Mouse (Mus musculus) T-cell, adult 2 months (primary cell): ENCODE data around the gene Eif2d.

ENCODE experiments used
- DNase-seq: peaks from one replicate; pipeline ENCODE4 v3.0.0; 2022; ENCODE audit warnings: low spot score

Eif2d gene

DNA sequence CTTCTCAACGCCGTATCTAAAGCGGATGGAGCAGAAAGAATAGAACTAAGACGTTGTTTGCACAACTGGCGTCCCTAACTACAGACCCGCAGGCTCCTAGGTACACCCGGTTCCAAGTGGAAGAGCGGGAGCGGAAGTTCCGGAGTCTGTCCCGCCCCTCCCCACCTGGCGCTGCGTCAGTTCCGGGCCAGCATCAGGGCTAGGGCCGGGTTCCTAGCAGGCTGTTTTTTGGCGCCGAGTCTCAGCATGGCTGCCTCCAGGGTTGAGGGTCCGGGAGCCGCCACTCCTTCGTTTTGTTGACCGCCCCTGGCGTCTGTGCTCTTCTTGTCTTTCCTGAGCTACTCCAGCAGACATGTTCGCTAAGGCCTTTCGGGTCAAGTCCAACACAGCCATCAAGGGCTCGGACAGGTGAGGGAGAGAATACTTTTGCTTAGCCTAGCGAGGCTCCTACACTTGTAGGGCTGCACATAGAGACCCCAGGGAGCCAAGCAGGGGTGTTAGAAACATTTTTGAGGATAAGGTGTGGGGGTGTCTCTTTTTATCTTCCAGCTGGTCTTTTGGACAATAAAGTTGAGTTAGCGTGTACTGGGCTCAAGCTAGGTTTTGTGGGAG, at the start of gene Eif2d:
Gene Eif2d (plus strand): TSS at position 164 of the 612 bp plus-strand sequence.
- peak; percentile 90 for DNase-seq

DNA sequence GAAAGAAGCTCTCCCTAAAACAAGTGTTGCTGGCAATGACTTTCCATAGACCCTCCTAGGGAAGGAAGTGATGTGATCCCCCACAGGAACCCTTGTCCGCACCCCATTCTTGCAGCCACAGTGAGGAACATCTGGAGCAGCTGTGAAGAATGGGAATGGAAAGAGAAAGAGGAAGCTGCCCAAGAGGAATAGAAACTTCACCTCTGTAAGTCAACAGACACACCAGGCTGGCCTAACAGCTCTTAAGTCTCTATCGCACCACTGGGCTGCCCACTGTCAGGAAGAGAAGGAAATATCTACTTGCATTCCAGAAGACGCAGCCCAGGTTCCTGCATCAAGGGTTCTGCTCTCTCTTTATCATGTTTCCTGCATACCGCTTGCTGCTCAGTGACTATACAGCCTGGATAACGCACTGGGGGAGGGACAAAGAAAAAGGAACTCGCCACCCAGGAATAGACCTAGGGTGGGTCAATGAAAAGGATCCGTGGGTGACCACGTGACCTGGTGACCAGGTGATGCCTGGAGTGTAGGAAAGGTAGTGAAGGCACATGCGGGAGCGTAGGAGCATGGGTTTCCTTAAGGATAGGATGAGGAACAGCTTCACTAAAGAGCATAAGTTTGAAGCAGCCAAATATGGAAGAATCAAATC, 49.1 kb upstream of the Eif2d start:
- no peak for DNase-seq

DNA sequence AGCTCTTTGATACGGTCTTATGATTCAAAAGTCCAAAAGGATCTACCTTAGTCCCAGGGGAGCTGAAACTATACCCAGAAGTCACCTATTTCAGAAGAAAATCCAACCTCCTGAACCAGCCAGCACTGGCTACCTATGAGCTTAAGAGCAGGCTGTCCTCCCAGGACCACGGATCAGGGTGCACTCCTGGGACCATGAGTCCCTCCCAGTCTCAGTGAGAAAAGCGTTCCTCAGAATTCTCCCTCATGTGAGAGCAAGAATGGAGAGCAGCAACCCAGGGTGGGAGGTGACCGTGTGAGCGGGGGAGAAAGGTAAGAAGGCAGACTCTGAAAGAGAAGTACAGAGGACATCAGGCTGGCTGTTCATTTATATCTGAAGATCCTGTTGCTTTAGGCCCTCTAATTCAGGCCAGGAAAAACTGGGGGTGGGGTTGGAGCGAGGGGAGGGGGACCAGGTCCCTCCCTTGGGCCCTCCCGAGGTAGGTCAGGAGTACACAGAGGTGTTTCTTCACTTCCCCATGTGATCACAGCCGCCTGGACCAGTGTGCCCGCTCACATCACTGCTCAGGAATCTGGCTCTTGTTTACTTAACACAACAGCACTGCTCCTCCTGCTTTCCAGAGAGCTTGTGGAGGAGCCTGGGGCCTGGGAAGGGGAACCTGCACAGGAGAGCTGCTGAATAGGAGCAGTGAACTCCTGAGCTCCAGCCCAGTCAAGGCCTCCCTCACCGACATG, 45.2 kb upstream of the Eif2d start:
- DNase-seq = no peak

DNA sequence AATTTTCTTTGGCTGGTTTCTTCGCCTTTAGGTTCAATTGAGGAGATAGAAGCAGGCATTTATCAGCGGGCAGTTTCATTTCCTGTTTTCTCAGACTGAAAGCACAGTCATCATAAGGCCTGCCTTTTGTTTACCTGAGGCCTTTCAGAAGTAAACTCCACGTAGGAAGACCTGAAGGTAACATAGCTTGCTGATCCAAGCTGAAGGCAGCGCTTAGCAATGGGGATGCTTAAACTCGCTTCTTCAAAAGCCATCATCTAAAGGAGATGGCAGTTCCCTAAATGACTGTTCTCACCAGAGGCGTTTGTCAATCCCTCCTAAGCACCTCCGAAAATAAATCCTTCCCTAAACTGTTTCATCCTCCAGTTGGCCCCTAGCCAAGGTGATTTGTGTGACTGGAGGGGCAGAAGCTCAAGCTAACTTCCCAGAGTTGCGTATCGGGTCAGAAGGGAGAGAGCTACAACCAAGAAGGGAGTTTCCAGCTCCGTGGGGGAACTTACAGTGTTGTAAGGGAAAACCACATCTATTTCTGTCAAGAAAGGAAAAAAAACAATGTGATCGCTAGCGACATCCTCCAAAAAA, 42.4 kb upstream of the Eif2d start:
- DNase-seq = peak; percentile 31

DNA sequence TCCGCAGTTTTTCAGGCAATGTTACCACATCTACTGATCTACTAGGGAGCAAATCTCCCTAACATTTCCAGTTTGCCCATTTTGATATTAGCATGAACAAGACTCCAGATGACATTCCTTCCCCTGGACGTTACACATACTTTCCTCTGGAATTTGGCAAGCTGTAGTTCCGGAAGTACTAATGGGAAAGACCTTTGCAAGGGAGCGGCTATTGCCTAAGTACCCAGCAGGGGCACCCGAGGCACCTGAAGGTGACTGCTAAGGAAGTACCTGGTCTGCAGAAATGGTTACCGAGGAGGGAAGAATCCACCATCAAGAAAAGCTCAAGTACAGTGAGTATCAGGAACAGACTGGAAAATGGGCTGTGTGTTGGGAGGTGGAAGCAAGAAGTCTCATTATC, 40.4 kb upstream of the Eif2d start:
- DNase-seq = no peak

DNA sequence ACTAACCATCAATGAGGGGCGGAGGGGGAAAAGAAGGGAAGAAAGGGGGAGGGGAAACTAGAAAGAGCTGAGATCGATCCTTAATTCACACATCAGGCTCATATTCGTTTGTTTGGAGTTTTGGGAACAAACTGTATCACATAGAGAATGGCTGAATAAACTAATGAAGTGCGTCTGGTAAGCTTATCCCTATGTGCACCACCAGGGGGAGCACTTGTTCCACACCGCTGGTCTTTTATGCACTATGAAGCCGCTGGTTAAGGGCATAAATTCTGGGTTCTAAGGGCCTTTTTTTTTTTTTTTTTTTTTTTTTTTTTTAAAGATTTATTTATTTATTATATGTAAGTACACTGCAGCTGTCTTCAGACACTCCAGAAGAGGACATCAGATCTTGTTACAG, 37.0 kb upstream of the Eif2d start:
- peak; percentile 67 for DNase-seq

DNA sequence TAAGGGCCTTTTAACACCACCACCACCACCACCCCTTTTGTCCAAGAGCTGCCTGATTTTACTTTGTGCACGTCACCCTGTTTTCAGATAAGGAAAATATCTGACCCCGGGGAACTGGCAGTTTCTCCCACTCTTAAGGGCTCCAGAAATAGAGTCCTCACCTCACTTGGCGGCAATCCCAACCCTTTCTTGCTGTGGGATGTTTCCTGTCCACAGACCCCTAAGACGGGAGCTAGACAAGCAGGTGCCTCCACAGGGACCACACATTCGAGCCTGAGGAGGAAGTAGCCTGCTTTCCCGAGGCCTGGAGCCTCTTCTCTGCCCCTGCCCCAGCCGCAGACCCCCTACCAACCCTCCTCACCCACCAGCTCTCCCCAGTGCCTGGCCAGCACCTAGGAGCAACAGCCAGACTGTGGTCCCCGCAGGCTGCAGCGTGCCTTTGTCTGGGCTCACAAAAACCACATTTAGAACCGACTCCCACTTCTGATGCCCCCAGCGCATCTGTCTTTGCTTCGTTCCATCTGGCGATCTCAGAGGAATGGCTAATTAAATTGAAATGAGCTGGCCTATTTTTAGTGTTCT, 36.5 kb upstream of the Eif2d start:
- no peak for DNase-seq

DNA sequence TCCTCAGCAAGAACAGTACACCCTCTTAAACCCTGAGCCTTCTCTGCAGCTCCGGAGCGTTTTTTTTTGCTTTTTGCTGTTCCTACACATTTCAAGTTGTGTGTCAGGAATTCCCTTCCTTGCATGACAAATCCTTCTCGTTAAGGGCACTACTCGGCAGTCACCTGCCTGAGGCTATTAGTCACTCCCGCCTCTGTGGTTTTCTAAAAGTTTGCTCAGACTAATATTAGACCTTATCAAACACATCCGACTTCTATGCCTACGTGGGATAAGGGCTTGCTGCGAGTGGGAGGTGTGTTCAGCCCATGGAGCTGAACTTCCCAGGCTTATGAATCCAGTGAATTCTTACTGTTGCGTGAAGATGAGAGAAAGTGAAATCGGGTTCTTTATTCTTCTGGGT, 34.5 kb upstream of the Eif2d start:
- no peak for DNase-seq

DNA sequence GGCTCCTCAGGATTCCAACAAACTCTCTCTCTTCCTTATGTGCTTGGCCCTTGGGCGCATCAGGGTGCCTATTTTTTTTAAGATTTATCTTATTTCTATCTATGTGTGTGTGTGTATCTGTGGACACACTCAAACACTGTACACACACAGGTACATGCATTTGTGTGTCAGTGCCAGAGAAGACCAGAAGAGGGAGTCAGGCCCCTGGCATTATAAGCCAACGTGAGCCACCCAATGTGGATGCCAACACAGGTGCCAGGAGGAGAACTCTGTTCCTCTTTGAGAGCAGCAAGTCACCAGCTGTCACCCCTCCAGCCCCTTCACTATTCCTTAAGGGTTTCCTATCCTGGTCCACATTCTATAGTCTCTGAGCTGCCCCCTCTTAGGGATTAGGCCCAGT, 34.0 kb upstream of the Eif2d start:
- DNase-seq = peak; percentile 54

DNA sequence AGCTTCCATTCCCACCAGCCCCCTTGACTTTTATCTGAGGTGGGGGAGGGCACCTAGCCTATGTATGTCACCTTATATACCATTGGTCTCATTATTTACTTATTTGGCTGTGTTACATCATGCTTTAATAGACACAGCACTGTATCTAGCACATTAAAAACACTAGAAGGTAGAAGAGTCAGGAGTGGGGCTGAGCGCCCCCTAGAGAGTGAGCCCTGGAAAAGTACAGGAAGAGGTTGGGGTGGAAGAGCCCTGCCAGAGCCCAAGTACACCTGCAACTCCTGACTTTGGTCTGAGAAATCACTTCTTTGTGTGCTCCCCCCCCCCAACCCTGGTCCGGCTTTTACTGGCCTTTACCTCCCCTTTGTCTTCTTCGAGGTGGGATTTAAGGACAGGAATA, 31.0 kb upstream of the Eif2d start:
- DNase-seq = peak; percentile 43

DNA sequence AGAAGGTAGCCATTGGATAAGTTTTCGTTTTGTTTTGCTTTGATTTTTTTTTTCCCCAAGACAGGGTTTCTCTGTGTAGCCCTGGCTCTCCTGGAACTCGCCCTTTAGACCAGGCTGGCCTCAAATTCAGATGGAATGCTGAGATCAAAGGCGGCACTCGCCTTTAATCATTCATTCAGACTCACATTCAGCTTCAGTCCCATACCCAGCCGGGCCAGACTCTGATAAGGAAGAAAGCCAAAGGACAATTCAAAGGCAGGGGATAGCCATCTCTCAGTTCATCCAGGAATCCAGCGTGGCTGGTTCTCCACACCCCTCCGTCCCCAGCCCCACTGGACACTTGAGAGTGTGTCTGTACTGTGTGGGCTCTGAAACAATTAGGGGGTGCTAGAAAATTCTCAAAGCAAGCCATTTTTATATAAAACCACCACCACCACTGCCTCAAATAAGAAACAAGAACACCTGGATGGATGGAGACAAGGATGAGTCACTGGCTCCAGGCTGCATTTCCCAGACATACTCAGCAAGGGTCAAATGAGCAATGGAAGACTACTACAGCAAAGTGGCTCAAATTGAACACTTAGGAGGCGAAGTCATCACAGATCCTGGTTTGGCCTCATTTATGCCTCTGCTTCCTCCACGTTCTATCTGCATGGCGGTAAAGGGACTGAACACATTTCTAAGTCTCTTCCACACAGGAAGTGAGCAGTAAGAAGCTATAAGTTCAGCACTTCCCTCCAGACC, 29.3 kb upstream of the Eif2d start:
- DNase-seq = no peak

DNA sequence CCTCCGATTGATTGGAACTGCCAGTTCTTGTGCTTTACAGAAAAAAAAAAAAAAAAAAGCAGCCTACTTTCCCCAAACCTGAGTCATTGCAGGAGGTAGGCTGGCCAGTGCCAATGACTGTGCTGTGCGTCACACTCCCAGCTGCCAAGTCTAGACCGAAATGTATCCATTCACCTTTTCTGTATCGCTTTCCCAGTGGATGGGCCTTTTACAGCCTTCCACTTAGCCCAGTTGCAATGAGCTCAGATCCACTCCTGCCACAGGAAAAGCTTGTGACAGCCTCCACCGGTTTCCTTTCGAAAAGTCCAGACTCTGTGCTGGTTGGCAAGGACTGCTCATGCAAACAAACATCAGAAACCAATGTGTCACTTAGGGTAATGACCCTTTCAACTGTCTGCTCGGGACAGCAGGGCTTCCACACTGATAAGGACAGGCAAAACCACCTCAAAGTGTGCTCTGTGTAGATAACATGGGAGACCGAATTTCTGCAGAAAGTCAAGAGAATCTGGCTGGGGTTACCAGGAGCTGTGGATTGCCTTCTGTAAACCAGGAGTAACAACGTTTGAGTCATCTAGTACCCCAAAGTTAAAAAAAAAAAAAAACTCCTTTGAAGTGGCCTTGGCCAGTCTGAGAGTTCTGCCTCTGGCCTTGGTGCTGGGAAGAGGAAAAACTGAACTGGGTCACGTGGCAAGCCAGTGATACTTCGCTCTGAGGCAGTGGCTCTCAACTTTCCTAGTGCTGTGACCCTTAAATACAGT, 26.8 kb upstream of the Eif2d start:
- no peak for DNase-seq

DNA sequence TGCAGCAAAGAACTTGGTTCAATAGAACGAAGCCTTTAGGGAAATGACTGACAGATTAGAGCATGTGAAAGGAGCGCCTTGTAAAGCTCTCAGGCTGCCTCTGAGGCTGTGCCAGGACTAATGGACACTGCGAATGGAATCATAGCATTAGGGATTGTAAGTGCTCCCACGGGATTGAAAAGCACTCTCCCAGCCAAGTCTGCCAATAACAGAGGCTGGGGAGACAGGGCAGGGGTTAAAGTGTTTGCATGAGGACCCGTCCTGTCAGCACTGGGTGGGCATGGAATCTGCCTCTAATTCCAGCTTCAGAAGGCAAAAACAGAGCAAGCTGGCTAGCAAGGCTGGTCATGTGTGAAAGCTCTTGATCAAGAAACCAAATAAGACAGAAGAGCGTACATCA, 18.8 kb upstream of the Eif2d start:
- no peak for DNase-seq

DNA sequence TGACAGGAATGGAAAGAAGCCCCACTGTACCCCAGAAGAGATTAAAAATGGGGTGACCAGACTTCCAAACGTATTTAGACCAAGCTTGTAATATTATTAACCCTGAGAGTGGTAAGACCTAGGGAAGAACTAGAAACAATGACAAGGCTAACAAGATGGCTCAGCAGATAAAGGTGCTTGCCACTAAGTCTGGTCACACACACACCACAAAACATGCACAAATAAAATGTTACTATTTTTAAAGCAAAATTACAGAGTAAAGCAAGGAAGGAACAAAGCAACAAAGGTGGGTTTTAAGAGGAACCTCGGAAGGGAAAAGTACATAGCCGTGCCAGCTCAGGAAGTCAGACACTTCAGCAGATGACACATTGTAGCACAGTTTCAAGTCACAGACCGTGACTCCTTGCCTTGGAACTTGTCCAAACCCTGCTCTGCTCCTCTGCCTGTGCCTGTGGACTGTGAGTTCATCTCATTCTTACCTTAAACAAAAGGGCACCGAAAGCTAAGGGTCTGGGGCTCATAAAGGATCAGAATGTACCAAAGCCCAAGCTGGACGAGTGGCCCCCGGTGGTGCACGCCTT, 17.9 kb upstream of the Eif2d start:
- DNase-seq = peak; percentile 51

DNA sequence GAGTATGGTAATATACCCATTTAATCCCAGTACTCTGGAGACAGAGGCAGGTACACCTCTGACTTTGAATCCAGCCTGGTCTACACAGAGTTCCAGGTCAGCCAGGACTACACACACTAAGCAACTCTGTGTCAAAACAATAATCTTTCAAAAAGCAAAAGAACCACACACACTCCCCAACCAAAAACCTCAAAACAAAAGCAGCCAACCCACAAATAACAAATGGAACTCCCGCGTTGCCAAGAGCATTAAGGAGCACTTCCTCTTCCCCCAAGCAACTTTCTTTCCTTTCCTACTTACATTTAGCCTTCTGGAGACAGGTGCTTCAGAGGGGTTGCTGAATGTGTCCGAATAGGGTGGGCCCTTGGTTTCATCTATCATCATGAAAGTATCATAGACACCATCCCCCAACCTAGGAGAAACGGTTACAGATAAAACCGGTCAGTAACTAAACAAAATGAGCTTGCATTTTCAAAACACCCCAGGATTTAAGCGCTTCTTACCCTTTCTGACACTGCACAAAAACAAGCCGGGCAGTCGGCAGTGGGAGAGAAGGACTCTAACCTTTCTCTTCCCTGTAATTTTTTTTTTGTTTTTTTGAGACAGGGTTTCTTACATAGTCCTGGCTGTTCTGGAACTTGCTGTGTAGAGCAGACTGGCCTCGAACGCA, 16.9 kb upstream of the Eif2d start:
- no peak for DNase-seq

DNA sequence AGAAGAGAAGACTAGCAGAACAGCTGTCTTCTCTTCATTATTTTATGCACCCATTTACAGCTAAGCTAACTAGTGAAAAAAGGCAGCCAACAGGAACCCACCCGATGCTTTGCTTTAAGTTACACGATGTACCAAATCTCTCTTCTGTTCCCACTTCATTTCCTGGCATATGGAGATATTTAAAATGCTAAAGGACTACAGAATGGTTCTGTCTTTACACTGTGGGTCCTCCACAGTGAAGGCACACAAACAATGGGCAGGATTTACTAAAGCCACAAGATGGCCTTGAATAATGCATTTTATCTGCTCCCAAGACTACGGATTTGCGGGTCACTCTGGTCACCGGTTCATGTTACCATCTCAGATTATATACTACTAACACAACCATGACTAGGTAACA, 15.9 kb upstream of the Eif2d start:
- DNase-seq = no peak

DNA sequence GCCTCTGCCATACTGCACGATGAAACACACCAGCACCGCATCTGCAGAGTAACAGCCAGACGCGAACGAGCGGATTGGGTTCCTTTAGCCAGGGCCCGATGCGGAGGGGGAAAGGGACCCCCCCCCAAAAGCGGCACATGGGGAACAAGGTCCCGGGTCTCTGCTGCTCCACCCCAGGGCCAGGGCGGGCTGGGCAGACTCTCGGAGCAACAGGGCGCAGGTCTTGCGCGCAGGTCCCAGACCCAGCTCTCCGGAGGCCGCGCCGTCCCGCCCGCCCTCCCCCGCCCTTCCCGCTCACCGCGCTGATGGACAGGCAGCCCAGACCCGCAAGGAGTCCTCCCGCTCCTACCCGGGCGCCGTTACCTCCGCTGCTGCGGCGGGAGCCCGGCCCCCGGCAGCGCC, 15.3 kb upstream of the Eif2d start:
- no peak for DNase-seq

DNA sequence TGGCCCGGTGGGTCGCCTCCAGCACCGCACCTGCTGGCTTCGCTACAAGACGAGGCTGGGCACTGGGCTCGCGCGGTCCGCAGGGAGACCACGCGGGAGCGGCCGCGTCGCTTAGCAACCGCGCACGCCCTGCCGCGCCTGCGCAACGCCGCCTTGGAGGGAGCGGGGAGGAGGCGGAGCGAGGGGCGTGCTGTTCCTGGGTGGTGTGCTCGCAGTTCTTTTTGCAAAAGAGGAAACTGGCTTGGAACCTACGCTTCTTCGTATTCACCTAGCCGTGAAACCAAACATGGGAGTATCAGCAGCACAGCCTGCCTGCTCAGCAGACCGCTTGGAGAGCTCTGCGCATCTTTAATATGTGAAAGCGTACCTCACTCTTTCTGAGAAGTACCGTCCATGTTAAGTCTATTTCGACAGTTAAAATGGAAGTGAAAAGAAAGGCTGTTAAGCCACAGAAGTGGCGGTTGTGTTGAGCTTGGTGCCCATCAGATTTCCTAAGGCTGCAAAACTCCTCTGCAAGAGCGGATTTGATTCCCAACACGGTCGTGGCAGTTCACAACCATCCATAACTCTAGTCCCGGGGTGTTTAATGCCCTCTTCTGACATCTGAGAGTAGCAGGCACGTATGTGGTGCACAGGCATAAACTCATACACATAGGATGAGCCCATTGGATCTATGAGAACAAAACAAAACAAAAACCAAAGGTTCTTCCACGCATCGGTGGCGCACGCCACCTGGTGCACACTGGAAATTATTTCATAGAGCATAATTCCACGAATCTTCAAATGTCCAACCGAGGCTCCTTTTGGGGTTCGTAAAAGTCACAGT, 14.6 kb upstream of the Eif2d start, which contains the start of gene Dyrk3:
Gene Dyrk3 (minus strand): TSS at position 150 of the 826 bp plus-strand sequence.
- DNase-seq = peak; percentile 86
